ENCODE assay signal across 17 mouse cellular contexts in the genomic region with DNA sequence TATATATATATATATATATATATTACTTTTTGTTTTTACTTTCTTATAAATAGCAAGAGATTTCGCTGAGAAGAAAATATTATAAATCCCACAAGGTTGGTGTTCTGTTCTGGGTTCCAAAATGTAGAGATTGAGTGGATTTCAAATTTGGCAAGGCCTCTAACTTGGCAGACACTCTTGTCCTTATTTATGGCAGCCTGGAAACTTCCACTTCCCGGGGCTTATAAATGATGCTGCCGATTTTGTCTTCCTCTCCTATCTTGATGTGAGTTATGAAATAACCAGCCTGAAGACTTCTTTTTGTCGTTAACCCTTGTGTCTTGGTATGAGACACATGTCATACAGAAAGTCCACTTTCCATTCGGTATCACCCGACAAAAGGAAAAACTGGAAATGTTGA.
DNase-seq lines count a peak whose midpoint lies in the region; ATAC-seq and TF ChIP-seq lines count a peak whose summit lies in the region.
"Had no signal": no experiment of that assay in that cellular context is flagged by ENCODE, and none has a peak within 500 bp of the region (broad histone marks: within the 10 kb centered on the region; RNA-seq: fewer than 3 reads in every experiment).

No protein-coding gene starts in this region.

- no peak for ATAC-seq in heart, embryonic 12.5 days (ENCODE audit: insufficient number of reproducible peaks, low FRiP score)
- ATAC-seq: forebrain, embryonic 14.5 days; intestine, embryonic 16.5 days had no signal

- peaks cover 13% of the 10 kb centered on the region for H3K4me1 ChIP-seq in heart, embryonic 12.5 days (replicated peaks)

- H3K27ac ChIP-seq in left cerebral cortex, adult 2 months, result peak overlapping the region; percentile 64; the same call in 1 of the 2 replicates
- H3K27ac ChIP-seq in heart, embryonic 12.5 days (ENCODE audit: poor library complexity, severe bottlenecking), result no peak overlapping the region
- H3K27ac ChIP-seq: embryonic facial prominence, embryonic 10.5 days; heart, adult 2 months; hindbrain, embryonic 10.5 days; hindbrain, embryonic 14.5 days had no signal

- intact Hi-C loops in left cerebral cortex, adult 2 months (cut with DNase I), result no loop called here
- intact Hi-C loops in left cerebral cortex, postnatal 4 days (cut with DNase I), result no loop called here

- no peak overlapping the region for H3K4me3 ChIP-seq in left cerebral cortex, adult 2 months
- H3K4me3 ChIP-seq in heart, embryonic 12.5 days, result no peak overlapping the region
- H3K4me3 ChIP-seq: embryonic facial prominence, embryonic 10.5 days; heart, adult 2 months; hindbrain, embryonic 10.5 days had no signal

- peaks cover 8% of the 10 kb centered on the region for H3K27me3 ChIP-seq in heart, embryonic 12.5 days (replicated peaks)

- WGBS in heart, embryonic 12.5 days, result 87% methylated on average over 6 of the region's 6 CpGs

- no peak overlapping the region for H3K9ac ChIP-seq in heart, embryonic 12.5 days
- H3K9ac ChIP-seq: hindbrain, embryonic 14.5 days had no signal

- H3K36me3 ChIP-seq in heart, embryonic 12.5 days, result no peaks in the 10 kb centered on the region
- H3K36me3 ChIP-seq: embryonic facial prominence, embryonic 10.5 days; hindbrain, embryonic 10.5 days had no signal

- peak; percentile 16 to 22 for DNase-seq in adrenal gland, postnatal 36 days
- DNase-seq in adrenal gland, postnatal 14 days, result no peak
- DNase-seq in cerebellum, adult 9-10 months, result peak; percentile 80
- DNase-seq in cerebellum, adult 11 months, result no peak
- DNase-seq in left cerebral cortex, adult 2 months (ENCODE audit: extremely low spot score in 1 of 2, low spot score in 2 of 2), result no peak
- no peak for DNase-seq in left cerebral cortex, postnatal 4 days
- peak; percentile 72 for DNase-seq in cerebellum, adult 9-11 months
- DNase-seq: gastrocnemius, postnatal 14 days; heart, adult 2 months; kidney, adult 2 months had no signal

- no peaks in the 10 kb centered on the region for H3K9me3 ChIP-seq in heart, embryonic 12.5 days (replicated peaks)
- H3K9me3 ChIP-seq: embryonic facial prominence, embryonic 10.5 days; hindbrain, embryonic 10.5 days had no signal

- H3K4me2 ChIP-seq in heart, embryonic 12.5 days, result no peak overlapping the region
- H3K4me2 ChIP-seq: heart, embryonic 11.5 days; hindbrain, embryonic 14.5 days had no signal

- TF ChIP-seq CTCF in left cerebral cortex, adult 2 months (IDR thresholded peaks at IDR 0.05), result no peak

Comparison
In these comparisons a context has a peak if more than half of its experiments do, and no peak if none do; other contexts are left out.
1. DNase-seq: peak in adrenal gland, postnatal 36 days (2 of 2), cerebellum, adult 9-10 months (single experiment) and cerebellum, adult 9-11 months (single experiment); none in adrenal gland, postnatal 14 days (single experiment), cerebellum, adult 11 months (single experiment), left cerebral cortex, adult 2 months (0 of 2) and left cerebral cortex, postnatal 4 days (single experiment).